Mouse (Mus musculus): ENCODE data around the gene Fam181a. TPM values are rescaled to one million over a fixed set of nuclear protein-coding genes. Genes with fewer than 3 reads are reported as not detected.

Gene Fam181a
- polyA plus RNA-seq, 1 experiment from 2014 or later: 5.6 TPM

DNA sequence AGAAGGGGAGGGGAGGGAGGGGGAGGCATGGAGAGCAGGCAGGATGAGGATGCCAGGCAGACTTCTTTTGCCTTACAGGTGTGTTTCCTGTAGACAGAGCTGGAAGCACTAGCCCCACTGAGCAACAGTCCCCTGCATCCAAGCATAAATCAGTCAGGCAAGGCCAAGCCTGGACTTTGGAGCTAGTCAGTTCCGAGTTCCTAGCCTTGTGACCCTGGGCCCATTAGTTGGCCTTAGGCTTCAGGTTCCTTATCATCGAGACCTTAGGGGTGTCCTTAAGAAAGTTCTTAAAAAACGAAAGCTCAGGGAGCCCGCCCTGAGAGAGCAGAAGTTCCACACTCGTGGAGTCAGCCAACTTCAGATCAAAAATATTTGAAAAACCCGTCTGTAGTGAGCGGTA lies 34.2 kb downstream of the Fam181a start:
- H3K9me3 ChIP-seq (ENCODE audit: control insufficient read depth, low read length): no peaks in the 10 kb centered on the region
- H3K4me1 ChIP-seq (ENCODE audit: control insufficient read depth, insufficient read depth, low read depth, low read length): no peaks in the 10 kb centered on the region
- H3K9ac ChIP-seq (ENCODE audit: low read depth, low read length): no peak overlapping the region
- no peak overlapping the region for H3K27ac ChIP-seq (ENCODE audit: low read depth, low read length)
- ATAC-seq: no peak
- no peak overlapping the region for H3K4me3 ChIP-seq (ENCODE audit: low read length)
- no peak overlapping the region for H3K4me2 ChIP-seq (ENCODE audit: low read length)
- WGBS: 92% methylated on average over 7 of the region's 7 CpGs
- no peaks in the 10 kb centered on the region for H3K27me3 ChIP-seq (replicated peaks; ENCODE audit: control insufficient read depth, insufficient read depth, low read length)
- no peaks in the 10 kb centered on the region for H3K36me3 ChIP-seq (ENCODE audit: control insufficient read depth, insufficient read depth, low read length)

DNA sequence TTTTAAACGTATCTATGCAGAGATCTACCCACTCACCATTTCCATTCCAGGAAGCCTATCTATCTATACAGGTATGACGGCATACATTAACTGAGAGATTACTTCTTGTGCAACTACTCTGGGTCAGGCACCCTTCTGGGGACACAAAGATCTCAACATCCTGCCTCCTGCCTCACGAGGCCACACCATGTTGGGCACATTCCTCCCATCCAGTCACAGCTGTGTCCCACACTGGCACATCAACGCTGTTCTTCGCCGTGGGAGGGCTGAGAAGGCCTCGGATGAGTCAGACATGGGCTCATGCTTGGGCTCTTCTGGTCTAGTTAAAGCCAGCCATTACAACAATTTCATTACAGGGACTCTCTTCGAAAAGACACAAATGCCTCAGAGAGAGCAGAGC lies 36.2 kb downstream of the Fam181a start:
- no peaks in the 10 kb centered on the region for H3K4me1 ChIP-seq (ENCODE audit: control insufficient read depth, insufficient read depth, low read depth, low read length)
- H3K27ac ChIP-seq (ENCODE audit: low read depth, low read length): no peak overlapping the region
- no peaks in the 10 kb centered on the region for H3K9me3 ChIP-seq (ENCODE audit: control insufficient read depth, low read length)
- H3K9ac ChIP-seq (ENCODE audit: low read depth, low read length): no peak overlapping the region
- WGBS: 79% methylated on average over 8 of the region's 8 CpGs
- no peaks in the 10 kb centered on the region for H3K36me3 ChIP-seq (ENCODE audit: control insufficient read depth, insufficient read depth, low read length)
- H3K4me2 ChIP-seq (ENCODE audit: low read length): no peak overlapping the region
- H3K4me3 ChIP-seq (ENCODE audit: low read length): no peak overlapping the region
- ATAC-seq: no peak
- no peaks in the 10 kb centered on the region for H3K27me3 ChIP-seq (replicated peaks; ENCODE audit: control insufficient read depth, insufficient read depth, low read length)

DNA sequence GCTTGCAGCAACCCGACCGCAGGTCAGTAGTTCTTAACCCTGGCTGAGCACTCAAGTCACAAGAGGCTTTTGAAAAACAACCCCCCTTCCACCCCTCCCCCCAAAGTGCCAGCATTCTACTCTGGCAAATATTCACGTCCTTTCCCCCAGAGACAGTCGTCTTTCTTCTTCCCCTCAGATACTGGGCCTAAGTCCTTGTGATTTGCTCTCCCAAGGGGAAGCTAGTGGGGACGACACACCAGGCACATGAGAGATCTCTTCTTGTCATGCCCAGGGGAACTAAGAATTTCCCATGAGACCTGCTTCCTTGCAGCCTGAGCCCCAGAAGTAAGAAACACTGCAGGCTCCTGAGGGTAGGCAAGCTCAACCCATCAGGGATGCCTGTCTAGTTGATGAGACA lies 36.6 kb downstream of the Fam181a start:
- no peaks in the 10 kb centered on the region for H3K4me1 ChIP-seq (ENCODE audit: control insufficient read depth, insufficient read depth, low read depth, low read length)
- H3K27me3 ChIP-seq (replicated peaks; ENCODE audit: control insufficient read depth, insufficient read depth, low read length): no peaks in the 10 kb centered on the region
- no peaks in the 10 kb centered on the region for H3K36me3 ChIP-seq (ENCODE audit: control insufficient read depth, insufficient read depth, low read length)
- no peak overlapping the region for H3K4me2 ChIP-seq (ENCODE audit: low read length)
- no peak for ATAC-seq
- no peak overlapping the region for H3K9ac ChIP-seq (ENCODE audit: low read depth, low read length)
- no peaks in the 10 kb centered on the region for H3K9me3 ChIP-seq (ENCODE audit: control insufficient read depth, low read length)
- no peak overlapping the region for H3K4me3 ChIP-seq (ENCODE audit: low read length)
- 52% methylated on average over 5 of the region's 5 CpGs for WGBS
- H3K27ac ChIP-seq (ENCODE audit: low read depth, low read length): no peak overlapping the region

DNA sequence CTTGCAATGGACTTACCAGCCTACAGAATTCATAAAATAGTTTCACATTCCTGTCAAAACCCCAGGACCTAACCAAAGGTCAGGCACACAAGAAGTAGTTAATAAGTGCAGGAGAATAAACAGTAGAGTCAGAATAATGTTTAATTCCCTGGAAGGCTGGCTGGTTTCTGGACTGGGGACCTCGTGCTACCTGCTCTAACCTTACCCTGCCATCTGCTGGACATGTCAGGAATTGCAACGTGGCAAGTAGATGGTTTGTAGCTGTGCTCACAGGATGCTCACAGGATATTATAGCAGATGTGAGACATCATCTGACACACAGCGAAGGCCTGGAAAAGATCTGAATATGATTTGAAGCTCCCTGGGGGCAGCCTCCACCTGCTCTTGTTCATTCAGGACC lies 37.7 kb downstream of the Fam181a start:
- 6% methylated on average over 3 of the region's 3 CpGs for WGBS
- Histone ChIP-seq H3K4me3 (ENCODE audit: low read length) (no peak overlapping the region), H3K4me2 (ENCODE audit: low read length) (no peak overlapping the region), H3K4me1 (ENCODE audit: control insufficient read depth, insufficient read depth, low read depth, low read length) (peaks cover 3% of the 10 kb centered on the region; the same call in 1 of the 2 replicates), H3K36me3 (ENCODE audit: control insufficient read depth, insufficient read depth, low read length) (no peaks in the 10 kb centered on the region), H3K9ac (ENCODE audit: low read depth, low read length) (no peak overlapping the region), H3K9me3 (ENCODE audit: control insufficient read depth, low read length) (no peaks in the 10 kb centered on the region), H3K27me3 (replicated peaks; ENCODE audit: control insufficient read depth, insufficient read depth, low read length) (no peaks in the 10 kb centered on the region), H3K27ac (ENCODE audit: low read depth, low read length) (no peak overlapping the region)
- peak; percentile 67; the same call in 1 of the 2 replicates for ATAC-seq

DNA sequence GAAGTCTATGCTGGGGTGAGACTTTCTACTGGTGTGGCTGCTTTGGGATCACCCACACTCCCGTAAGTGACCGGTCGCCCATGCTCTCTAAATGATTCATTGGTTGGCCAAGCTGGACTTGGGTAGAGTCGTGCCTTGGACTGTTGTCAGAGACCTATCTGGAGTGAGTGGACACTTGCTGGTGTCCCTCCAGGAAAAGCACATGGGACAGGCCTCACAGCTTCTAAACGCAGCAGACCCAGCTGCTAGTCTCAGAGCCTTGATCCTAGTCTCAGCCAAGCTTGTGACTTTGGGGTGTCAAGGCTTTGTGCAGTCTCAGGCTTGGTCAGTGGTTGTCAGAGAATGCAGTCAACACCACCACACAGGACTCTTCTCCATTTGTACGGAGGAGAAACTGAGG lies 42.0 kb downstream of the Fam181a start:
- 95% methylated on average over 6 of the region's 6 CpGs for WGBS

DNA sequence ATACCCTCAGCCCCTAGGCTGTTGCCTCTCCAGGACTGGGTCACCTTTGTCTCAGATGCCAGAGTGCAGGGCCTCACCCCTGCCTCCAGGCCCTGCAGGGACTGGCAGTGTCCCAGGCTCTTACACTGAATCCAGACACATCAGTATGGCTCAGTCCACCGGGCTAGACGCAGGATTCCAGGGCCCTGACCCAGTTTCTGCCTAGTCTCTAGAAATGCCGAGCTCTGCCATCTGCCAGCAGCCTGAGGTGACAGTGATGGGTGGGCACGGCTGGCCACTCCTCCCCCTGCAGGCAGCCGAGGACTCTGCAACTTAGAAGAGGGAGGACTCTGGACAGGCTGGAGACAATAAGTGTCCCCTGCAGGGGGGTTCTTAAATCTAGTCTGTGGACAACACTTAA lies 42.8 kb downstream of the Fam181a start:
- H3K27ac ChIP-seq (ENCODE audit: low read depth, low read length): no peak overlapping the region
- H3K4me3 ChIP-seq (ENCODE audit: low read length): no peak overlapping the region
- peaks cover 3% of the 10 kb centered on the region; the same call in 1 of the 2 replicates for H3K4me1 ChIP-seq (ENCODE audit: control insufficient read depth, insufficient read depth, low read depth, low read length)
- ATAC-seq: peak; percentile 78
- H3K36me3 ChIP-seq (ENCODE audit: control insufficient read depth, insufficient read depth, low read length): no peaks in the 10 kb centered on the region
- no peak overlapping the region for H3K9ac ChIP-seq (ENCODE audit: low read depth, low read length)
- no peaks in the 10 kb centered on the region for H3K9me3 ChIP-seq (ENCODE audit: control insufficient read depth, low read length)
- WGBS: 7% methylated on average over 5 of the region's 5 CpGs
- H3K4me2 ChIP-seq (ENCODE audit: low read length): no peak overlapping the region
- no peaks in the 10 kb centered on the region for H3K27me3 ChIP-seq (replicated peaks; ENCODE audit: control insufficient read depth, insufficient read depth, low read length)

More for the DNA sequence above, 42.0 kb downstream of the Fam181a start:
- Histone ChIP-seq H3K9me3 (ENCODE audit: control insufficient read depth, low read length) (no peaks in the 10 kb centered on the region), H3K27me3 (replicated peaks; ENCODE audit: control insufficient read depth, insufficient read depth, low read length) (no peaks in the 10 kb centered on the region), H3K27ac (ENCODE audit: low read depth, low read length) (no peak overlapping the region), H3K36me3 (ENCODE audit: control insufficient read depth, insufficient read depth, low read length) (no peaks in the 10 kb centered on the region), H3K4me1 (ENCODE audit: control insufficient read depth, insufficient read depth, low read depth, low read length) (peaks cover 3% of the 10 kb centered on the region; the same call in 1 of the 2 replicates), H3K4me3 (ENCODE audit: low read length) (no peak overlapping the region), H3K4me2 (ENCODE audit: low read length) (no peak overlapping the region), H3K9ac (ENCODE audit: low read depth, low read length) (no peak overlapping the region)
- no peak for ATAC-seq

DNA sequence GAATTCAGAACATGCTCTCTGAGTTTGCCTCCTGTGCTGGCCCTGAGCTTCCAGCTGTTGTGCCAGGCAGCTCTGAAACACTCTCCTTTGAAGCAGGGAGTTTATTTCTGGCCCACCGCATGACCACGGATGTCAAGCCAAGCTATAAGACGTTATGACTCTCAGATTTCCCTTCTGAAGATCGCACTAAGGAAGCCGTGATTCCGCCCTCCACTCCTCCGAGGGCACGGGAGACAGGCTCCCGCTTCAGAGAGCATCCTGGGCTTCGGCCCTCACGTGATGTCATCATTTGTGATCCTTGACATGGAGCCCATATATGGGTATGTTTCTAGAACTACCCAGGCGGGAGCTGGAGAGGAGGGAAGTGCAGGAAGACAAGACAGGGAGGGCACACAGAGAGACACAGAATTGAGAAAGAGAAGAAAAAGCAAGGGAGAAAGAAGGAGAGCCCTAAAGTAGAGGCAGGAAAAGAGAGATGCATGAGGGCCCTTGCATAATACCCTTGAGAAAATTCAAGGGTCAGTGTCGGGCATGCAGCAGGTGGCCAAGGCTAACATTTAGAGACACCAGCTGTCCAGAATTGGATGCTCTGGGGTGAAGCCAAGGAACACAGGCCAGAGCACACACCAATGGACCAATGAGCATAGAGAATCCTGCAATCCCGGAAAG lies 45.1 kb downstream of the Fam181a start, which contains the start of gene Asb2:
TSS of gene Asb2 (minus strand) at position 256 of the 669 bp plus-strand sequence.
- Histone ChIP-seq H3K4me2 (ENCODE audit: low read length) (no peak within 1 kb of the TSS), H3K9me3 (ENCODE audit: control insufficient read depth, low read length) (no peaks in the 10 kb centered on the region), H3K27ac (ENCODE audit: low read depth, low read length) (no peak within 1 kb of the TSS), H3K36me3 (ENCODE audit: control insufficient read depth, insufficient read depth, low read length) (no peaks in the 10 kb centered on the region), H3K27me3 (replicated peaks; ENCODE audit: control insufficient read depth, insufficient read depth, low read length) (no peaks in the 10 kb centered on the region), H3K4me1 (ENCODE audit: control insufficient read depth, insufficient read depth, low read depth, low read length) (peaks cover 3% of the 10 kb centered on the region; the same call in 1 of the 2 replicates), H3K9ac (ENCODE audit: low read depth, low read length) (no peak within 1 kb of the TSS), H3K4me3 (ENCODE audit: low read length) (no peak within 1 kb of the TSS)
- no peak for ATAC-seq
- 70% methylated on average over 14 of the region's 14 CpGs for WGBS

DNA sequence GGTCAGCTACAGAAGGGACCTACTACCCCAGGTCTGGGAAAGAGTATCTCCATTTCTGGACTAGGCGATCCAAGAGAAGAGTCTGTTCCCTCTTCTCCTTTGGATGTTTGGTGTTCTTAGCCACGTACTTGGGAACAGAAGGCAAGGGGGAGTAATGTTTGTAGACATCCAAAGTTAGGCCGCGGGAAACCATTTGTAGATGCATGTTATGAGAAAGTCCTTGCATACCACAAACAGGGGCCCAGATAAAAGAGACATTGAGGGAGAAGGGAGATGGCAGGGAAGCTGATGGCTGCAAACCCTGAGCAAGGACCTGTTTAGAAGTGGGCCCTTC lies 45.6 kb downstream of the Fam181a start:
- Histone ChIP-seq H3K4me2 (ENCODE audit: low read length) (no peak overlapping the region), H3K9ac (ENCODE audit: low read depth, low read length) (no peak overlapping the region), H3K4me3 (ENCODE audit: low read length) (no peak overlapping the region), H3K27ac (ENCODE audit: low read depth, low read length) (no peak overlapping the region), H3K4me1 (ENCODE audit: control insufficient read depth, insufficient read depth, low read depth, low read length) (peaks cover 3% of the 10 kb centered on the region; the same call in 1 of the 2 replicates), H3K27me3 (replicated peaks; ENCODE audit: control insufficient read depth, insufficient read depth, low read length) (no peaks in the 10 kb centered on the region), H3K36me3 (ENCODE audit: control insufficient read depth, insufficient read depth, low read length) (no peaks in the 10 kb centered on the region), H3K9me3 (ENCODE audit: control insufficient read depth, low read length) (no peaks in the 10 kb centered on the region)
- WGBS: 89% methylated on average over 4 of the region's 4 CpGs
- ATAC-seq: no peak

DNA sequence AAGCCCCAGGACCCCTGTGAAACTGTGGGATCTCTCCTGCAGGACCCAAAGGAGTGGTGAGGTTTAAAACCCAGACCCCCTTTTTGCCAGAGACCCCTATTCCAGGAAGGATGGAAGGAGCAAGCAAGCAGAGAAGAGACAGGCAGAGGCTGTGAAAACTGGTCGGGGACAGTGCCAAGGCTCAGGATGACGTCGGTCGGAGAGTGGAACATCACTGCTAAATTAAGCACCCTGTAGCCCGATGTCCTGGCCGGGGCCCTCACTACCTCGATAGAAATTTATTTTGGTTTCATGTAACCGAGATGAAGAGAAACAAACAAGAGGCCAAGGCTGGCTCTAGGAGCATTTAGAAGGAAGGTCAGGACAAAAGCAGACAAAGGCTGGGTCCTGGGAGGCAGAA lies 47.4 kb downstream of the Fam181a start:
- WGBS: 68% methylated on average over 8 of the region's 8 CpGs
- Histone ChIP-seq H3K4me2 (ENCODE audit: low read length) (no peak overlapping the region), H3K9me3 (ENCODE audit: control insufficient read depth, low read length) (no peaks in the 10 kb centered on the region), H3K9ac (ENCODE audit: low read depth, low read length) (no peak overlapping the region), H3K27ac (ENCODE audit: low read depth, low read length) (no peak overlapping the region), H3K4me1 (ENCODE audit: control insufficient read depth, insufficient read depth, low read depth, low read length) (peaks cover 3% of the 10 kb centered on the region; the same call in 1 of the 2 replicates), H3K4me3 (ENCODE audit: low read length) (no peak overlapping the region), H3K36me3 (ENCODE audit: control insufficient read depth, insufficient read depth, low read length) (no peaks in the 10 kb centered on the region), H3K27me3 (replicated peaks; ENCODE audit: control insufficient read depth, insufficient read depth, low read length) (no peaks in the 10 kb centered on the region)
- no peak for ATAC-seq
